Mouse (Mus musculus) limb, embryonic 10.5 days (tissue): ENCODE results near the gene Sh3bgrl3. TPM values are rescaled to one million over a fixed set of nuclear protein-coding genes. Genes with fewer than 3 reads are reported as not detected.

Source experiments
- DNase-seq: peaks from one replicate; pipeline ENCODE4 v3.0.0-alpha.2; 2017; ENCODE audit warnings: low spot score
- H3K27ac ChIP-seq: fragments of 300-500 bp; sonication (generic); 2 replicates; pipeline ENCODE4 v1.5.1; 2016; ENCODE audit warnings: mild to moderate bottlenecking
- H3K27me3 ChIP-seq: fragments of 300-500 bp; sonication (generic); 2 replicates; pipeline ENCODE4 v1.6.1; 2016; ENCODE audit warnings: low read depth, mild to moderate bottlenecking; ENCODE audit not compliant: poor library complexity, severe bottlenecking
- H3K36me3 ChIP-seq: fragments of 300-500 bp; sonication (generic); 2 replicates; pipeline ENCODE4 v1.6.1; 2016; ENCODE audit warnings: mild to moderate bottlenecking, moderate library complexity
- H3K4me1 ChIP-seq: fragments of 300-500 bp; sonication (generic); 2 replicates; pipeline ENCODE4 v1.6.1; 2016
- H3K4me3 ChIP-seq: fragments of 300-500 bp; sonication (generic); 2 replicates; pipeline ENCODE4 v1.5.1; 2016; ENCODE audit warnings: mild to moderate bottlenecking, moderate library complexity
- H3K9me3 ChIP-seq: fragments of 300-500 bp; sonication (generic); replicated peaks from 2 replicates; pipeline ENCODE4 v1.6.1; 2016; ENCODE audit warnings: mild to moderate bottlenecking
- WGBS: fragments of 180-500 bp; shearing (Covaris S2); methylation state at CpG from one replicate; pipeline ENCODE4 v1.1.7; 2016; 5-methylcytosine and 5-hydroxymethylcytosine counted together
- polyA plus RNA-seq: library from polyadenylated mRNA; unstranded; fragments of >200 nt; fragmentation: Nextera tagmentation; extraction: Ambion mirVana; gene quantifications from 2 replicates; pipeline ENCODE4 v1.2.1, GENCODE M21; 2016

Gene Sh3bgrl3
- polyA plus RNA-seq, 1 experiment from 2014 or later = 308 TPM

GRCm38 (mm10) chr4:134097015-134097608 is 31.5 kb downstream of the Sh3bgrl3 start:
- 77% methylated on average over 5 of the region's 5 CpGs for WGBS
- H3K36me3 ChIP-seq = no peaks in the 10 kb centered on the region

GRCm38 (mm10) chr4:134096120-134096519 is 32.5 kb downstream of the Sh3bgrl3 start:
- H3K36me3 ChIP-seq = no peaks in the 10 kb centered on the region
- no peak for DNase-seq
- H3K4me3 ChIP-seq = no peak overlapping the region
- no peaks in the 10 kb centered on the region for H3K9me3 ChIP-seq
- 85% methylated on average over 3 of the region's 3 CpGs for WGBS
- no peaks in the 10 kb centered on the region for H3K27me3 ChIP-seq
- H3K27ac ChIP-seq = no peak overlapping the region
- peaks cover 10% of the 10 kb centered on the region for H3K4me1 ChIP-seq

More at GRCm38 (mm10) chr4:134097015-134097608, 31.5 kb downstream of the Sh3bgrl3 start:
- Histone ChIP-seq H3K4me3 (no peak overlapping the region), H3K4me1 (peaks cover 10% of the 10 kb centered on the region), H3K9me3 (no peaks in the 10 kb centered on the region), H3K27me3 (no peaks in the 10 kb centered on the region), H3K27ac (no peak overlapping the region)
- no peak for DNase-seq

GRCm38 (mm10) chr4:134094923-134095547 is 33.6 kb downstream of the Sh3bgrl3 start, which contains the start of gene Cd52:
Cd52 (minus strand) TSS chr4:134095082.
- Histone ChIP-seq H3K9me3 (no peaks in the 10 kb centered on the region), H3K4me1 (peaks cover 10% of the 10 kb centered on the region), H3K4me3 (no peak within 1 kb of the TSS), H3K36me3 (no peaks in the 10 kb centered on the region), H3K27ac (no peak within 1 kb of the TSS), H3K27me3 (no peaks in the 10 kb centered on the region)
- 67% methylated on average over 3 of the region's 3 CpGs for WGBS
- no peak for DNase-seq

GRCm38 (mm10) chr4:134094004-134094564 is 34.5 kb downstream of the Sh3bgrl3 start:
- no peak overlapping the region for H3K27ac ChIP-seq
- WGBS = 86% methylated on average over 7 of the region's 7 CpGs
- no peaks in the 10 kb centered on the region for H3K36me3 ChIP-seq
- peaks cover 10% of the 10 kb centered on the region for H3K4me1 ChIP-seq
- no peaks in the 10 kb centered on the region for H3K9me3 ChIP-seq
- 0 out of 2 replicates have a peak, but pooled peaks cover under 1% of the 10 kb centered on the region for H3K27me3 ChIP-seq
- H3K4me3 ChIP-seq = no peak overlapping the region
- DNase-seq = no peak

GRCm38 (mm10) chr4:134092382-134093288 is 36.0 kb downstream of the Sh3bgrl3 start:
- Histone ChIP-seq H3K4me1 (no peaks in the 10 kb centered on the region), H3K4me3 (no peak overlapping the region), H3K27me3 (0 out of 2 replicates have a peak, but pooled peaks cover 3% of the 10 kb centered on the region), H3K27ac (no peak overlapping the region), H3K36me3 (no peaks in the 10 kb centered on the region), H3K9me3 (no peaks in the 10 kb centered on the region)
- peak; percentile 55 for DNase-seq
- WGBS = 77% methylated on average over 6 of the region's 6 CpGs

- Histone ChIP-seq H3K27me3 (0 out of 2 replicates have a peak, but pooled peaks cover 3% of the 10 kb centered on the region), H3K4me3 (no peak overlapping the region), H3K4me1 (no peaks in the 10 kb centered on the region), H3K36me3 (no peaks in the 10 kb centered on the region), H3K27ac (no peak overlapping the region), H3K9me3 (no peaks in the 10 kb centered on the region)
- 87% methylated on average over 6 of the region's 6 CpGs for WGBS
- DNase-seq = no peak
Measured at GRCm38 (mm10) chr4:134091225-134091529, 37.4 kb downstream of the Sh3bgrl3 start.

GRCm38 (mm10) chr4:134090521-134091224 is 37.9 kb downstream of the Sh3bgrl3 start:
- WGBS = 85% methylated on average over 16 of the region's 16 CpGs
- DNase-seq = no peak
- no peaks in the 10 kb centered on the region for H3K4me1 ChIP-seq

GRCm38 (mm10) chr4:134089029-134089428 is 39.6 kb downstream of the Sh3bgrl3 start:
- 0 out of 2 replicates have a peak, but pooled peaks cover 3% of the 10 kb centered on the region for H3K27me3 ChIP-seq
- WGBS = 81% methylated on average over 9 of the region's 9 CpGs

More at GRCm38 (mm10) chr4:134090521-134091224, 37.9 kb downstream of the Sh3bgrl3 start:
- no peaks in the 10 kb centered on the region for H3K9me3 ChIP-seq
- no peaks in the 10 kb centered on the region for H3K36me3 ChIP-seq
- no peak overlapping the region for H3K27ac ChIP-seq
- no peak overlapping the region for H3K4me3 ChIP-seq
- H3K27me3 ChIP-seq = 0 out of 2 replicates have a peak, but pooled peaks cover 3% of the 10 kb centered on the region

GRCm38 (mm10) chr4:134087412-134087811 is 41.2 kb downstream of the Sh3bgrl3 start:
- Histone ChIP-seq H3K4me1 (peaks cover 3% of the 10 kb centered on the region), H3K27ac (no peak overlapping the region), H3K27me3 (0 out of 2 replicates have a peak, but pooled peaks cover 3% of the 10 kb centered on the region), H3K36me3 (no peaks in the 10 kb centered on the region), H3K9me3 (no peaks in the 10 kb centered on the region), H3K4me3 (no peak overlapping the region)
- DNase-seq = peak; percentile 57
- 52% methylated on average over 7 of the region's 7 CpGs for WGBS

More at GRCm38 (mm10) chr4:134089029-134089428, 39.6 kb downstream of the Sh3bgrl3 start:
- H3K4me3 ChIP-seq = no peak overlapping the region
- H3K27ac ChIP-seq = no peak overlapping the region
- H3K36me3 ChIP-seq = no peaks in the 10 kb centered on the region
- H3K9me3 ChIP-seq = no peaks in the 10 kb centered on the region
- no peaks in the 10 kb centered on the region for H3K4me1 ChIP-seq
- DNase-seq = no peak

- Histone ChIP-seq H3K36me3 (no peaks in the 10 kb centered on the region), H3K27ac (no peak overlapping the region), H3K4me1 (peaks cover 17% of the 10 kb centered on the region), H3K4me3 (no peak overlapping the region), H3K27me3 (peaks cover 23% of the 10 kb centered on the region), H3K9me3 (no peaks in the 10 kb centered on the region)
- WGBS = 87% methylated on average over 4 of the region's 4 CpGs
- DNase-seq = no peak
Measured at GRCm38 (mm10) chr4:134084999-134085398, 43.6 kb downstream of the Sh3bgrl3 start.

- H3K36me3 ChIP-seq = no peaks in the 10 kb centered on the region
- 13% methylated on average over 7 of the region's 7 CpGs for WGBS
- H3K4me3 ChIP-seq = peak overlapping the region; percentile 56
- H3K27ac ChIP-seq = no peak overlapping the region
- peaks cover 20% of the 10 kb centered on the region for H3K27me3 ChIP-seq
- H3K4me1 ChIP-seq = peaks cover 23% of the 10 kb centered on the region
- no peak for DNase-seq
- no peaks in the 10 kb centered on the region for H3K9me3 ChIP-seq
Measured at GRCm38 (mm10) chr4:134082460-134082859, 46.1 kb downstream of the Sh3bgrl3 start.
